Mouse (Mus musculus): ENCODE results near the gene Noxo1.

GRCm38 (mm10) chr17:24699473-24699872, 3.4 kb downstream of the Noxo1 start:
- TF ChIP-seq RAD21 (IDR thresholded peaks at IDR 0.05; ENCODE audit: low read depth, low read length) (no peak), EP300 (IDR thresholded peaks at IDR 0.05; ENCODE audit: low read depth in 1 of 2, low read length in 2 of 2) (no peak), SIN3A (IDR thresholded peaks at IDR 0.05; ENCODE audit: low read length) (no peak), CTCF (IDR thresholded peaks at IDR 0.05 in 2 of 3, conservative IDR thresholded peaks at IDR 0.05 in 1 of 3; ENCODE audit: control insufficient read depth in 1 of 3, insufficient read depth in 1 of 3, low read depth in 2 of 3, low read length in 3 of 3, poor library complexity in 1 of 3, severe bottlenecking in 1 of 3) (no peak), USF1 (IDR thresholded peaks at IDR 0.05; ENCODE audit: low read depth, low read length) (no peak), TBP (IDR thresholded peaks at IDR 0.05; ENCODE audit: low read depth, low read length) (no peak), ETS1 (IDR thresholded peaks at IDR 0.05; ENCODE audit: low read depth, low read length) (no peak), RCOR1 (IDR thresholded peaks at IDR 0.05; ENCODE audit: low read depth, low read length) (no peak)

Measured in MEL (cell line).